In the genomic region with DNA sequence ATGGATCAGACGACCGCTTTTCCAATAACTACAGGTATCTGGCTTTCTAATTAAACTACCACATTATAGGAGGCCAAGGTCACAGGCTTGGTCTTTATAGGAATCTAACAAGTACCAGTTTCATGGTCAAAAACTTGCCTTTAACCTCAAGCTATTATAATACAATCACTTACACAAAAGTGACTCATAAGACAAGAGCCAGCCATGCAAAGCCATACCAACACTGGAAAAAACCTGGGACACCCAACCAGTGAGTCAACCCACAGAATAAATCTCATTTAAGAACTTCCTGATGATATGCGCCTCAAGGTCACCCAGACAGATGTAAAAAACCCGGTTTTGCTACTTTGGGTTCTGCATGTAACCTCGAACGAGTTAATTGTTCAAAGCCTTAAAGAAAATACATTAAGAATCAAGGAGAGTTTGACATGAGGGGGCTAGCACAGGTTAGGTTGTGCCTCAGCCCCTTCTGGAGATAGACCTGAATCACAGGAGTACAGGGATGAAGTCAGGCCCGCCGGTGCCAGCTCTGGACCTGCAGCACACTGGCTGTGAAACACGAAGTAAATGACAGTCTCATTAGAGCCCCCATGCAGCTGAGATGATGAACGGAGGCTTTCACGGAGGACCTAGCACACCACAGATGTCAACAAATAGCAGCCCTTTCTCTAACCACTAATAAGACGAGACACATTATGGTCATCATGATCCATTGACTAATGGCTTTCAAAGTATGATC, we compare ENCODE assay signal across 14 mouse cellular contexts. TPM values are rescaled to one million over a fixed set of nuclear protein-coding genes. Genes with fewer than 3 reads are reported as not detected.
A peak's percentile ranks its signal among the peaks of the same experiment; 100 is the strongest.
DNase-seq lines count a peak whose midpoint lies in the region; ATAC-seq and TF ChIP-seq lines count a peak whose summit lies in the region.
"Had no signal": no experiment of that assay in that cellular context is flagged by ENCODE, and none has a peak within 500 bp of the region (broad histone marks: within the 10 kb centered on the region; RNA-seq: fewer than 3 reads in every experiment).

No protein-coding gene starts in this region.

- H3K4me1 ChIP-seq in heart, embryonic 13.5 days, result peaks cover 45% of the 10 kb centered on the region
- H3K4me1 ChIP-seq in heart, adult 2 months (ENCODE audit: control insufficient read depth, insufficient read depth, low read length), result no peaks in the 10 kb centered on the region
- peaks cover 4% of the 10 kb centered on the region; the same call in 1 of the 2 replicates for H3K4me1 ChIP-seq in hindbrain, postnatal 0 days (ENCODE audit: insufficient read depth, low read length)
- H3K4me1 ChIP-seq in midbrain, postnatal 0 days (ENCODE audit: insufficient read depth, low read length), result peaks cover 6% of the 10 kb centered on the region; the same call in 1 of the 2 replicates
- peaks cover 2% of the 10 kb centered on the region; the same call in 1 of the 2 replicates for H3K4me1 ChIP-seq in intestine, embryonic 15.5 days (replicated peaks)

- WGBS in heart, embryonic 13.5 days, result 81% methylated on average over 12 of the region's 12 CpGs
- WGBS in heart, adult 2 months, result 91% methylated on average over 12 of the region's 12 CpGs
- 58% methylated on average over 12 of the region's 12 CpGs for WGBS in hindbrain, postnatal 0 days
- 72% methylated on average over 12 of the region's 12 CpGs for WGBS in midbrain, postnatal 0 days
- 81% methylated on average over 12 of the region's 12 CpGs for WGBS in intestine, embryonic 15.5 days

- no peak overlapping the region for H3K4me3 ChIP-seq in heart, embryonic 13.5 days
- H3K4me3 ChIP-seq in heart, adult 2 months, result no peak overlapping the region
- peak overlapping the region; percentile 61 for H3K4me3 ChIP-seq in hindbrain, postnatal 0 days (ENCODE audit: low read length)
- H3K4me3 ChIP-seq in midbrain, postnatal 0 days (ENCODE audit: low read depth, low read length), result peak overlapping the region; percentile 90
- no peak overlapping the region for H3K4me3 ChIP-seq in intestine, embryonic 15.5 days (replicated peaks)
- H3K4me3 ChIP-seq: embryonic facial prominence, embryonic 12.5 days; stomach, embryonic 15.5 days had no signal

- no peak overlapping the region for H3K9ac ChIP-seq in heart, embryonic 13.5 days
- no peak overlapping the region for H3K9ac ChIP-seq in heart, adult 2 months (ENCODE audit: low read depth, low read length)
- no peak overlapping the region for H3K9ac ChIP-seq in hindbrain, postnatal 0 days (replicated peaks; ENCODE audit: low read length)
- no peak overlapping the region for H3K9ac ChIP-seq in midbrain, postnatal 0 days (replicated peaks; ENCODE audit: low read length, poor library complexity, severe bottlenecking)
- H3K9ac ChIP-seq in intestine, embryonic 15.5 days, result no peak overlapping the region
- H3K9ac ChIP-seq: embryonic facial prominence, embryonic 12.5 days; stomach, embryonic 15.5 days had no signal

- intact Hi-C loops in heart, adult 2 months (cut with DNase I), result no loop called here

- DNase-seq in heart, adult 2 months, result no peak
- DNase-seq in NIH3T3 (ENCODE audit: low read depth), result peak; percentile 62
- no peak for DNase-seq in hindbrain, postnatal 0 days (ENCODE audit: low spot score)
- DNase-seq in midbrain, postnatal 0 days (ENCODE audit: low spot score), result no peak
- DNase-seq in thymus, postnatal 4 days, result no peak
- DNase-seq in layer of hippocampus, adult 18-20 months (ENCODE audit: low spot score in 2 of 2), result no peak
- DNase-seq: cerebellum, adult 18-20 months; kidney, adult 9 months; lung, adult 2 months; right cerebral cortex, postnatal 14 days had no signal

- H3K4me2 ChIP-seq in heart, embryonic 13.5 days, result peak overlapping the region; percentile 7; the same call in 1 of the 2 replicates
- H3K4me2 ChIP-seq in hindbrain, postnatal 0 days (ENCODE audit: low read depth, low read length), result peak overlapping the region; percentile 80
- H3K4me2 ChIP-seq in midbrain, postnatal 0 days (ENCODE audit: low read depth, low read length, poor library complexity, severe bottlenecking), result peak overlapping the region; percentile 71
- no peak overlapping the region for H3K4me2 ChIP-seq in intestine, embryonic 15.5 days (replicated peaks)
- H3K4me2 ChIP-seq: embryonic facial prominence, embryonic 12.5 days; stomach, embryonic 15.5 days had no signal

- TF ChIP-seq EP300 in heart, adult 2 months (IDR thresholded peaks at IDR 0.05; ENCODE audit: insufficient read depth, low read depth, low read length), result no peak

- H3K9me3 ChIP-seq in heart, embryonic 13.5 days, result no peaks in the 10 kb centered on the region
- H3K9me3 ChIP-seq in hindbrain, postnatal 0 days (ENCODE audit: low read length), result no peaks in the 10 kb centered on the region
- no peaks in the 10 kb centered on the region for H3K9me3 ChIP-seq in midbrain, postnatal 0 days (ENCODE audit: low read length)
- no peaks in the 10 kb centered on the region for H3K9me3 ChIP-seq in intestine, embryonic 15.5 days
- H3K9me3 ChIP-seq: embryonic facial prominence, embryonic 12.5 days; stomach, embryonic 15.5 days had no signal

- no peaks in the 10 kb centered on the region for H3K36me3 ChIP-seq in heart, embryonic 13.5 days
- no peaks in the 10 kb centered on the region for H3K36me3 ChIP-seq in heart, adult 2 months (ENCODE audit: control insufficient read depth, insufficient read depth, low read length)
- H3K36me3 ChIP-seq in hindbrain, postnatal 0 days (ENCODE audit: insufficient read depth, low read length), result no peaks in the 10 kb centered on the region
- H3K36me3 ChIP-seq in midbrain, postnatal 0 days (ENCODE audit: insufficient read depth, low read length), result no peaks in the 10 kb centered on the region
- H3K36me3 ChIP-seq in intestine, embryonic 15.5 days, result no peaks in the 10 kb centered on the region
- H3K36me3 ChIP-seq: embryonic facial prominence, embryonic 12.5 days; stomach, embryonic 15.5 days had no signal

- no peak for TF ChIP-seq POLR2A in heart, adult 2 months (IDR thresholded peaks at IDR 0.05; ENCODE audit: insufficient read depth, low read depth, low read length)

- TF ChIP-seq CTCF in heart, adult 2 months (IDR thresholded peaks at IDR 0.05), result no peak
- TF ChIP-seq CTCF in hindbrain, postnatal 0 days (IDR thresholded peaks at IDR 0.05; ENCODE audit: low read depth), result no peak
- TF ChIP-seq CTCF in midbrain, postnatal 0 days (IDR thresholded peaks at IDR 0.05), result no peak

- ATAC-seq in heart, embryonic 13.5 days (ENCODE audit: extremely low read depth, insufficient number of reproducible peaks, low FRiP score, low TSS enrichment), result no peak
- ATAC-seq in hindbrain, postnatal 0 days, result no peak
- ATAC-seq in midbrain, postnatal 0 days (ENCODE audit: low FRiP score), result no peak
- no peak for ATAC-seq in intestine, embryonic 15.5 days

- no peak overlapping the region for H3K27ac ChIP-seq in heart, embryonic 13.5 days (replicated peaks)
- H3K27ac ChIP-seq in heart, adult 2 months, result no peak overlapping the region
- H3K27ac ChIP-seq in hindbrain, postnatal 0 days, result no peak overlapping the region
- H3K27ac ChIP-seq in midbrain, postnatal 0 days (ENCODE audit: low read depth, low read length), result no peak overlapping the region
- no peak overlapping the region for H3K27ac ChIP-seq in intestine, embryonic 15.5 days
- H3K27ac ChIP-seq: embryonic facial prominence, embryonic 12.5 days; stomach, embryonic 15.5 days had no signal

- no peaks in the 10 kb centered on the region for H3K79me2 ChIP-seq in heart, adult 2 months (replicated peaks; ENCODE audit: control insufficient read depth, insufficient read depth, low read length)

- no peaks in the 10 kb centered on the region for H3K27me3 ChIP-seq in heart, embryonic 13.5 days (replicated peaks)
- peaks cover 1% of the 10 kb centered on the region; the same call in 1 of the 2 replicates for H3K27me3 ChIP-seq in heart, adult 2 months (ENCODE audit: control insufficient read depth, insufficient read depth, low read length)
- no peaks in the 10 kb centered on the region for H3K27me3 ChIP-seq in hindbrain, postnatal 0 days (ENCODE audit: insufficient read depth, low read length)
- H3K27me3 ChIP-seq in midbrain, postnatal 0 days (ENCODE audit: insufficient read depth, low read length), result no peaks in the 10 kb centered on the region
- no peaks in the 10 kb centered on the region for H3K27me3 ChIP-seq in intestine, embryonic 15.5 days (replicated peaks)
- H3K27me3 ChIP-seq: embryonic facial prominence, embryonic 12.5 days; stomach, embryonic 15.5 days had no signal

RNA-seq across cellular contexts. Expression of gene Prkar2b, which starts 3.5 kb away (rescaled TPM):
- 11.8 and 13.6 TPM in 2 replicates for polyA plus RNA-seq in heart, embryonic 13.5 days (2015; fragmentation: Nextera tagmentation; extraction: Ambion mirVana)
- total RNA-seq in heart, adult 2 months (2021), result 10 to 100 TPM in 1 of 2 experiments, 1 to 10 TPM in 1; 5.4 to 10.4 TPM
- 5.9 and 7.9 TPM in 2 replicates for polyA plus RNA-seq in heart, adult 2 months (2012; rRNA removed)
- 124 and 163 TPM in 2 replicates for total RNA-seq in hindbrain, postnatal 0 days (2014; rRNA removed)
- 97.3 and 102 TPM in 2 replicates for polyA plus RNA-seq in hindbrain, postnatal 0 days (2015; fragmentation: Nextera tagmentation; extraction: Ambion mirVana)
- total RNA-seq in midbrain, postnatal 0 days (2014; rRNA removed), result 182 and 231 TPM in 2 replicates
- polyA plus RNA-seq in midbrain, postnatal 0 days (2015; fragmentation: Nextera tagmentation; extraction: Ambion mirVana), result 121 and 132 TPM in 2 replicates
- polyA plus RNA-seq in intestine, embryonic 15.5 days (2015; fragmentation: Nextera tagmentation; extraction: Ambion mirVana), result 17.0 and 17.9 TPM in 2 replicates
- total RNA-seq in layer of hippocampus, adult 18-20 months (2021), result 10 to 100 TPM; 30.7 to 33.6 TPM

Comparison
In these comparisons a context has a peak if more than half of its experiments do, and no peak if none do; other contexts are left out.
1. H3K4me3 ChIP-seq: peak in hindbrain, postnatal 0 days (single experiment) and midbrain, postnatal 0 days (single experiment); none in heart, embryonic 13.5 days (single experiment), heart, adult 2 months (single experiment) and intestine, embryonic 15.5 days (single experiment).